Comparison of ENCODE assay signal across 9 mouse cellular contexts in the genomic region with DNA sequence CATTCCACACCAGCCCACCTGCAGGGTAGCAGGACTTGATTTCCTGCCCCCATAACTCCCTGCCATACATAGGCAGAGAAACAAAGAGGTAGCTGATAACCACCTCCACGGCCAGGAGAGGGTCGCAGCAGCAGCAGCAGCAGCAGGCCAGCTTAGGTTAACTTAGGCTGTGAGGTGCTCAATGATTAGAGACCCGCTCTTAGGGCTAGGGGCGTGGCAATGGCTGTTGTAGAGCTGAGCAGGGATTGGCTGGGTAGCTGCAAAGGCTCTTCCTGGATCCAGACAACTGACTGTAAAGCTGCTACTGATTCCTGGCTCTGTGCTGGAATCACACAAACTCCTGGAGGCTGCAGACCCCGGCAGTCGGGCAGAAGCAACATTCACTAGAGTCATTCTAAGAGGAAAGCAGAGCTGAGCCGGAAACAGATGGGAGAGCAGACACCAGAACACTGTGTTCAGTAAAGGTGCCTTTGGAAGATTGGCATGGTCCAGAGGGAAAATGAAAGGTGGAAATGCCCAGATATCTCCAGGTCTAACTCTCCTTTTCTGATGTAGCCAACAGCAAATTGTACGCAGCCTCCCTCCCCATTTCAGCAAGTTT. TPM values are rescaled to one million over a fixed set of nuclear protein-coding genes. Genes with fewer than 3 reads are reported as not detected.
DNase-seq lines count a peak whose midpoint lies in the region; ATAC-seq and TF ChIP-seq lines count a peak whose summit lies in the region.
"Had no signal": no experiment of that assay in that cellular context is flagged by ENCODE, and none has a peak within 500 bp of the region (broad histone marks: within the 10 kb centered on the region; RNA-seq: fewer than 3 reads in every experiment).

No protein-coding gene starts in this region.

- H3K27ac ChIP-seq in layer of hippocampus, adult 2 months, result peak overlapping the region; percentile 97
- peak overlapping the region; percentile 74 for H3K27ac ChIP-seq in forebrain, embryonic 13.5 days
- no peak overlapping the region for H3K27ac ChIP-seq in thymus, adult 2 months (ENCODE audit: control insufficient read depth, insufficient read depth, low read length)

- no peaks in the 10 kb centered on the region for H3K36me3 ChIP-seq in forebrain, embryonic 13.5 days (ENCODE audit: poor library complexity, severe bottlenecking)
- no peaks in the 10 kb centered on the region for H3K36me3 ChIP-seq in thymus, adult 2 months (ENCODE audit: control insufficient read depth, insufficient read depth, low read length)

- TF ChIP-seq CTCF in layer of hippocampus, adult 2 months (conservative IDR thresholded peaks at IDR 0.05), result no peak
- TF ChIP-seq CTCF in thymus, adult 2 months (IDR thresholded peaks at IDR 0.05; ENCODE audit: borderline replicate concordance, control insufficient read depth, extremely low read depth, insufficient read depth, low read length, poor library complexity), result no peak

- peak; percentile 35 for ATAC-seq in common myeloid progenitor, adult 5-6 weeks (replicated peaks; ENCODE audit: low read depth, poor library complexity, severe bottlenecking)
- 0 out of 2 replicates have a peak, but pooled peaks have one; percentile 21 for ATAC-seq in forebrain, embryonic 13.5 days
- ATAC-seq in megakaryocyte progenitor cell, adult 5-6 weeks (replicated peaks; ENCODE audit: poor library complexity), result peak; percentile 45

- no peak for TF ChIP-seq POLR2A in thymus, adult 2 months (IDR thresholded peaks at IDR 0.05; ENCODE audit: control insufficient read depth, extremely low read depth, insufficient read depth, low read length, poor library complexity)

- no peak overlapping the region for H3K4me3 ChIP-seq in layer of hippocampus, adult 2 months
- no peak overlapping the region for H3K4me3 ChIP-seq in forebrain, embryonic 13.5 days
- no peak overlapping the region for H3K4me3 ChIP-seq in thymus, adult 2 months (ENCODE audit: control insufficient read depth, insufficient read depth, low read length)

- H3K27me3 ChIP-seq in forebrain, embryonic 13.5 days, result no peaks in the 10 kb centered on the region
- no peaks in the 10 kb centered on the region for H3K27me3 ChIP-seq in thymus, adult 2 months (ENCODE audit: control insufficient read depth, insufficient read depth, low read length)

- no peak overlapping the region; the same call in 1 of the 2 replicates for H3K4me2 ChIP-seq in forebrain, embryonic 13.5 days

- 26% methylated on average over 8 of the region's 8 CpGs for WGBS in forebrain, embryonic 13.5 days
- WGBS in thymus, adult 2 months, result 44% methylated on average over 8 of the region's 8 CpGs

- H3K9ac ChIP-seq in forebrain, embryonic 13.5 days, result peak overlapping the region; percentile 23; the same call in 1 of the 2 replicates

- peaks cover 62% of the 10 kb centered on the region for H3K4me1 ChIP-seq in forebrain, embryonic 13.5 days
- H3K4me1 ChIP-seq in thymus, adult 2 months (replicated peaks; ENCODE audit: control insufficient read depth, insufficient read depth, low read length), result peaks cover 68% of the 10 kb centered on the region

- no peaks in the 10 kb centered on the region for H3K9me3 ChIP-seq in forebrain, embryonic 13.5 days (replicated peaks)

- no peak for DNase-seq in layer of hippocampus, adult 2 months (ENCODE audit: low spot score in 2 of 2)
- no peak for DNase-seq in layer of hippocampus, adult 8-10 months (ENCODE audit: low spot score in 2 of 2)
- DNase-seq in thymus, adult 2 months, result no peak
- no peak for DNase-seq in adrenal gland, postnatal 10 days
- no peak for DNase-seq in layer of hippocampus, adult 18-20 months (ENCODE audit: low spot score in 2 of 2)
- DNase-seq: right cerebral cortex, postnatal 14 days had no signal

RNA-seq across cellular contexts. Expression of a gene that starts 39.6 kb away (rescaled TPM):
- 100 to 1,000 TPM; 101 to 108 TPM for total RNA-seq in layer of hippocampus, adult 2 months (2021)
- 10 to 100 TPM; 84.7 to 96.8 (median 89.4) TPM for total RNA-seq in layer of hippocampus, adult 8-10 months (2022)
- 35.6 and 37.5 TPM in 2 replicates for total RNA-seq in common myeloid progenitor, adult 5-6 weeks (2017)
- 22.7 and 24.5 TPM in 2 replicates for polyA plus RNA-seq in forebrain, embryonic 13.5 days (2015; fragmentation: Nextera tagmentation; extraction: Ambion mirVana)
- 12.3 and 15.1 TPM in 2 replicates for total RNA-seq in megakaryocyte progenitor cell, adult 5-6 weeks (2015)
- total RNA-seq in megakaryocyte progenitor cell, adult 5-6 weeks (2017), result 45.5 and 56.3 TPM in 2 replicates
- 66.7 and 70.0 TPM in 2 replicates for polyA plus RNA-seq in thymus, adult 2 months (2012; rRNA removed)
- 10 to 100 TPM; 51.0 to 56.2 TPM for total RNA-seq in adrenal gland, postnatal 10 days (2021)
- 10 to 100 TPM; 88.0 to 91.7 TPM for total RNA-seq in layer of hippocampus, adult 18-20 months (2021)
